Mouse (Mus musculus): Measurements from ENCODE around the gene Tmem236.

DNA sequence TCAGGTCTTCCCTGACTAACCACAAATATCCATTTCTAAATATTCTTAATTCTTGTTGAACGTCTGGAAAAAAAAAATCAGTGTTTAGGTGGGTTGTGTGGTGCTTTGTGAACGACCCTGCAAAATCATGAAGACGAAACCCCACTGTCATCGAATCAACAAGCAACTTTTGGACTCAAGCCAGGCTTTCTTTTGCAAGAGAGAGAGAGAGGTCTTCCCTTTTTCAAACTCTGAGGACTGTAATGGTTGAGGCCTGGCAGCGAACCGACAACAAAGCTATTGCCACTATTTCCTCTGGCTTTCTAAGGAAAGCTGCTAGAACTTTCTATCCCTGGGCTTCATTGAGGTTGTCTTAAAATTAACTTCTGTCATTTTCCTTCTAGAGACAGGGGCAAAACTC is 54.2 kb downstream of the Tmem236 start:
- no peak for TF ChIP-seq CTCF (conservative IDR thresholded peaks at IDR 0.05; ENCODE audit: low read length)
- no peak for TF ChIP-seq NANOG (IDR thresholded peaks at IDR 0.05; ENCODE audit: borderline replicate concordance, low read length)
